Mouse (Mus musculus) adrenal gland, adult (tissue): Measurements from ENCODE around the gene 4930507D05Rik.
"Not testable (repeated sequence)": the region's sequence is repeated elsewhere in the genome, so short reads cannot be mapped to it uniquely, and the experiment has no call there.

ENCODE experiments used
- DNase-seq, 2 experiments: peaks; one replicate each; pipeline ENCODE4 v3.0.0; 2022 to 2023; ENCODE audit warnings: low spot score in 1 of 2; ENCODE audit not compliant: inconsistent age in 2 of 2

4930507D05Rik gene

GRCm38 (mm10) chr10:62476980-62477379 is 27.7 kb downstream of the 4930507D05Rik start:
- no peak for DNase-seq

GRCm38 (mm10) chr10:62481108-62481852 is 32.0 kb downstream of the 4930507D05Rik start:
- no peak for DNase-seq

GRCm38 (mm10) chr10:62485878-62486582 is 36.7 kb downstream of the 4930507D05Rik start:
- no peak for DNase-seq

GRCm38 (mm10) chr10:62486618-62487415 is 37.5 kb downstream of the 4930507D05Rik start, which contains the start of gene Vps26a:
Gene Vps26a (minus strand): TSS chr10:62486805.
- peak; percentile 100 for DNase-seq

GRCm38 (mm10) chr10:62488266-62488665 is 39.0 kb downstream of the 4930507D05Rik start:
- DNase-seq = peak; percentile 44 to 81

- DNase-seq = not testable (repeated sequence)
Observed at GRCm38 (mm10) chr10:62491681-62492080, 42.4 kb downstream of the 4930507D05Rik start.

- peak; percentile 63 to 90 for DNase-seq
Observed at GRCm38 (mm10) chr10:62500088-62500915, 51.0 kb downstream of the 4930507D05Rik start.
